Mouse (Mus musculus) c-Kit-positive CD71-positive TER-119-positive erythroid progenitor cells, embryonic 14.5 days (primary cell): Measurements from ENCODE around the gene Snx29.
"Not testable (repeated sequence)": the region's sequence is repeated elsewhere in the genome, so short reads cannot be mapped to it uniquely, and the experiment has no call there.

Source experiments
- DNase-seq: peaks from one replicate; pipeline ENCODE4 v3.0.0-alpha.2; 2013; ENCODE audit warnings: low spot score

Snx29 gene

GRCm38 (mm10) chr16:11448696-11449095, 126.0 kb downstream of the Snx29 start:
- not testable (repeated sequence) for DNase-seq

- DNase-seq = no peak
Measured at GRCm38 (mm10) chr16:11449344-11449743, 126.6 kb downstream of the Snx29 start.

- DNase-seq = no peak
Measured at GRCm38 (mm10) chr16:11450626-11451025, 127.9 kb downstream of the Snx29 start.

GRCm38 (mm10) chr16:11454871-11455270, 132.2 kb downstream of the Snx29 start:
- DNase-seq = no peak

GRCm38 (mm10) chr16:11455545-11456140, 132.9 kb downstream of the Snx29 start:
- no peak for DNase-seq

GRCm38 (mm10) chr16:11456141-11456645, 133.5 kb downstream of the Snx29 start:
- DNase-seq = peak; percentile 16

- no peak for DNase-seq
Measured at GRCm38 (mm10) chr16:11457136-11457535, 134.4 kb downstream of the Snx29 start.

GRCm38 (mm10) chr16:11457609-11458350, 135.1 kb downstream of the Snx29 start:
- DNase-seq = no peak

GRCm38 (mm10) chr16:11460210-11460609, 137.5 kb downstream of the Snx29 start:
- no peak for DNase-seq

- no peak for DNase-seq
Measured at GRCm38 (mm10) chr16:11461612-11462011, 138.9 kb downstream of the Snx29 start.

GRCm38 (mm10) chr16:11468533-11469179, 145.9 kb downstream of the Snx29 start:
- peak; percentile 22 for DNase-seq

GRCm38 (mm10) chr16:11469491-11469890, 146.8 kb downstream of the Snx29 start:
- DNase-seq = no peak

- DNase-seq = no peak
Measured at GRCm38 (mm10) chr16:11471246-11471645, 148.5 kb downstream of the Snx29 start.

GRCm38 (mm10) chr16:11472852-11473251, 150.1 kb downstream of the Snx29 start:
- no peak for DNase-seq

GRCm38 (mm10) chr16:11473474-11473873, 150.8 kb downstream of the Snx29 start:
- no peak for DNase-seq

- DNase-seq = no peak
Measured at GRCm38 (mm10) chr16:11473893-11474505, 151.3 kb downstream of the Snx29 start.

- no peak for DNase-seq
Measured at GRCm38 (mm10) chr16:11475137-11475943, 152.6 kb downstream of the Snx29 start.

- DNase-seq = no peak
Measured at GRCm38 (mm10) chr16:11476314-11476713, 153.6 kb downstream of the Snx29 start.

GRCm38 (mm10) chr16:11476968-11477367, 154.3 kb downstream of the Snx29 start:
- DNase-seq = no peak

GRCm38 (mm10) chr16:11477591-11477990, 154.9 kb downstream of the Snx29 start:
- no peak for DNase-seq

- DNase-seq = no peak
Measured at GRCm38 (mm10) chr16:11479605-11480004, 156.9 kb downstream of the Snx29 start.

- DNase-seq = no peak
Measured at GRCm38 (mm10) chr16:11482189-11482588, 159.5 kb downstream of the Snx29 start.
